Mouse (Mus musculus) limb, embryonic 10.5 days (tissue): ENCODE measurements at regions not wholly inside any gene's neighbourhood (a gene's known extent, or its start where the extent isn't known, plus 50 kb on each side); places are given as distances from the start of the nearest gene placed in this dataset.
A peak's percentile ranks its signal among the peaks of the same experiment; 100 is the strongest.

Experiments used
- DNase-seq: peaks from one replicate; pipeline ENCODE4 v3.0.0-alpha.2; 2017; ENCODE audit warnings: low spot score
- H3K27ac ChIP-seq: fragments of 300-500 bp; sonication (generic); 2 replicates; pipeline ENCODE4 v1.5.1; 2016; ENCODE audit warnings: mild to moderate bottlenecking
- H3K27me3 ChIP-seq: fragments of 300-500 bp; sonication (generic); 2 replicates; pipeline ENCODE4 v1.6.1; 2016; ENCODE audit warnings: low read depth, mild to moderate bottlenecking; ENCODE audit not compliant: poor library complexity, severe bottlenecking
- H3K36me3 ChIP-seq: fragments of 300-500 bp; sonication (generic); 2 replicates; pipeline ENCODE4 v1.6.1; 2016; ENCODE audit warnings: mild to moderate bottlenecking, moderate library complexity
- H3K4me1 ChIP-seq: fragments of 300-500 bp; sonication (generic); 2 replicates; pipeline ENCODE4 v1.6.1; 2016
- H3K4me3 ChIP-seq: fragments of 300-500 bp; sonication (generic); 2 replicates; pipeline ENCODE4 v1.5.1; 2016; ENCODE audit warnings: mild to moderate bottlenecking, moderate library complexity
- H3K9me3 ChIP-seq: fragments of 300-500 bp; sonication (generic); replicated peaks from 2 replicates; pipeline ENCODE4 v1.6.1; 2016; ENCODE audit warnings: mild to moderate bottlenecking
- WGBS: fragments of 180-500 bp; shearing (Covaris S2); methylation state at CpG from one replicate; pipeline ENCODE4 v1.1.7; 2016; 5-methylcytosine and 5-hydroxymethylcytosine counted together

- no peak overlapping the region for H3K4me3 ChIP-seq
- H3K9me3 ChIP-seq: no peaks in the 10 kb centered on the region
- H3K27me3 ChIP-seq: peaks cover 83% of the 10 kb centered on the region
- H3K4me1 ChIP-seq: peaks cover 25% of the 10 kb centered on the region
- DNase-seq: no peak
- H3K36me3 ChIP-seq: no peaks in the 10 kb centered on the region
- no peak overlapping the region for H3K27ac ChIP-seq
- whole genome bisulfite sequencing: 89% methylated on average over 2 of the region's 2 CpGs
Measured at GRCm38 (mm10) chr7:98768460-98768859, 65.6 kb downstream of the Thap12 start.

GRCm38 (mm10) chr7:98769111-98769734 lies 65.7 kb upstream of the Wnt11 start:
- DNase-seq: no peak
- no peaks in the 10 kb centered on the region for H3K36me3 ChIP-seq
- 87% methylated on average over 1 of the region's 1 CpGs for WGBS

GRCm38 (mm10) chr7:98770257-98770890 lies 64.5 kb upstream of the Wnt11 start:
- Histone ChIP-seq H3K36me3 (no peaks in the 10 kb centered on the region), H3K4me1 (peaks cover 25% of the 10 kb centered on the region), H3K27me3 (peaks cover 79% of the 10 kb centered on the region), H3K4me3 (peak overlapping the region; percentile 21; the same call in 1 of the 2 replicates), H3K27ac (peak overlapping the region; percentile 58), H3K9me3 (no peaks in the 10 kb centered on the region)
- 7% methylated on average over 8 of the region's 8 CpGs for WGBS
- DNase-seq: no peak

More at GRCm38 (mm10) chr7:98769111-98769734, 65.7 kb upstream of the Wnt11 start:
- Histone ChIP-seq H3K4me3 (no peak overlapping the region), H3K9me3 (no peaks in the 10 kb centered on the region), H3K4me1 (peaks cover 25% of the 10 kb centered on the region), H3K27ac (peak overlapping the region; percentile 7; the same call in 1 of the 2 replicates), H3K27me3 (peaks cover 82% of the 10 kb centered on the region)

DNA sequence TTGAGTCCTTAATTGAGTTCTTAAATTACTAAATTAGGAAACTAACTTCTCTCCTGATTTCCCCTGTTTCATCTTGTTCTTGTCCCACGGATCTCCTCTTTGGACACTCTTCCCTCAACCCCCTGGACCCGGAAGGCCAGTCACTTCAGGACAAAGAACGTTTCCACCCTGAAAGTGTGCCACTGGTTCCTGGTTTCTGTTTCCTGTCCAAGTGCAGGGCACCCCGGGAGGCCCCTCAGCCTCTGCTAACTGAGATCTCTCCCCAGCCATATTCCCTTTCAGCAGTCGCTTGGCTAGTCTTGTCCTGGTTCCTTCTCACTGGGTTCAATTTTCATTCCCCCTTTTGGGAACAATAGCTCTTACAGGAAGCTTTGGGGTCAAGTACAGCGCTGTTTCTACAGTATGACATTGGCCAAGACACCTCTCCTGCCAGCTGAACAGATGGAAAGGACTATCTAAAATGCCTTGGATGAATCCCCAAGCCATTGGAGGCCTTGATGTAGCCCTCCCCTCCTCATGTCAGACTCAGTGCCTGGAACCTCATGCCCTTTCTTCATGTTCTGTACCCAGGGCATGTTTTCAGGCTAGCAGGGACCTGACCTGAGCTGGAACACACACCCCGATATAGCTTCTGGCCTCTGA lies 63.7 kb upstream of the Wnt11 start:
- Histone ChIP-seq H3K9me3 (no peaks in the 10 kb centered on the region), H3K27ac (peak overlapping the region; percentile 58), H3K27me3 (peaks cover 79% of the 10 kb centered on the region), H3K36me3 (no peaks in the 10 kb centered on the region), H3K4me3 (no peak overlapping the region), H3K4me1 (peaks cover 25% of the 10 kb centered on the region)
- 53% methylated on average over 7 of the region's 7 CpGs for WGBS
- no peak for DNase-seq

DNA sequence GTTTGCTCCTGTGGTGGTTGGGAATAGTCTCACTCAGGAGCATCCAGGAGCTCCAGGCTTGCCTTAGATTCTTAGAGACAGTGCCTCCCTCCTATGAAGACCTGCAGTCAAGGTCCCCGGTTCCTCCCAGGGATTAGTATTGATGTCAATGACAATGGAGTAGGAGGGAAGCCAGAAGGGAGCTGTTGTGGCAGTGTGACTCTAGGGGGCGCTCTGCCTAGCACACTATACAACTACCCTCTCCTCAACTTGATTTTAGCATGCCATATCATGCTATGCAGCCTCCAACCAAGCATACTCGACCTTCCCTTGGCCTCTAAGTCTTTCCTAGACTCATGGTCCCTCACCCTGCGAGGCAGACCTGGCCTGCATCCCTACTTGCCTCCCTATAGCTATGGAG lies 60.3 kb upstream of the Wnt11 start:
- Histone ChIP-seq H3K36me3 (no peaks in the 10 kb centered on the region), H3K27me3 (peaks cover 83% of the 10 kb centered on the region), H3K9me3 (no peaks in the 10 kb centered on the region), H3K27ac (no peak overlapping the region), H3K4me1 (peaks cover 35% of the 10 kb centered on the region), H3K4me3 (no peak overlapping the region)
- 56% methylated on average over 4 of the region's 4 CpGs for WGBS
- DNase-seq: no peak

GRCm38 (mm10) chr7:98775031-98775430 lies 59.9 kb upstream of the Wnt11 start:
- WGBS: 84% methylated on average over 8 of the region's 8 CpGs
- Histone ChIP-seq H3K4me1 (peaks cover 34% of the 10 kb centered on the region), H3K36me3 (no peaks in the 10 kb centered on the region), H3K9me3 (no peaks in the 10 kb centered on the region), H3K27ac (no peak overlapping the region), H3K4me3 (no peak overlapping the region), H3K27me3 (peaks cover 86% of the 10 kb centered on the region)
- no peak for DNase-seq

- Histone ChIP-seq H3K4me3 (no peak overlapping the region), H3K9me3 (no peaks in the 10 kb centered on the region), H3K27me3 (peaks cover 89% of the 10 kb centered on the region), H3K27ac (no peak overlapping the region), H3K4me1 (peaks cover 24% of the 10 kb centered on the region), H3K36me3 (no peaks in the 10 kb centered on the region)
- WGBS: 75% methylated on average over 3 of the region's 3 CpGs
- DNase-seq: no peak
Measured at GRCm38 (mm10) chr7:98777304-98777849, 57.5 kb upstream of the Wnt11 start.

- H3K4me1 ChIP-seq: peaks cover 35% of the 10 kb centered on the region
- H3K27ac ChIP-seq: no peak overlapping the region
- H3K9me3 ChIP-seq: no peaks in the 10 kb centered on the region
- H3K4me3 ChIP-seq: no peak overlapping the region
- WGBS: 23% methylated on average over 5 of the region's 5 CpGs
- no peaks in the 10 kb centered on the region for H3K36me3 ChIP-seq
- DNase-seq: peak; percentile 78
- peaks cover 89% of the 10 kb centered on the region for H3K27me3 ChIP-seq
Measured at GRCm38 (mm10) chr7:98778929-98779328, 56.0 kb upstream of the Wnt11 start.

- Histone ChIP-seq H3K4me3 (no peak overlapping the region), H3K27me3 (peaks cover 83% of the 10 kb centered on the region), H3K27ac (peak overlapping the region; percentile 82), H3K36me3 (no peaks in the 10 kb centered on the region), H3K4me1 (peaks cover 50% of the 10 kb centered on the region), H3K9me3 (no peaks in the 10 kb centered on the region)
- no peak for DNase-seq
- WGBS: 73% methylated on average over 5 of the region's 5 CpGs
Measured at GRCm38 (mm10) chr7:98783521-98783920, 51.4 kb upstream of the Wnt11 start.

DNA sequence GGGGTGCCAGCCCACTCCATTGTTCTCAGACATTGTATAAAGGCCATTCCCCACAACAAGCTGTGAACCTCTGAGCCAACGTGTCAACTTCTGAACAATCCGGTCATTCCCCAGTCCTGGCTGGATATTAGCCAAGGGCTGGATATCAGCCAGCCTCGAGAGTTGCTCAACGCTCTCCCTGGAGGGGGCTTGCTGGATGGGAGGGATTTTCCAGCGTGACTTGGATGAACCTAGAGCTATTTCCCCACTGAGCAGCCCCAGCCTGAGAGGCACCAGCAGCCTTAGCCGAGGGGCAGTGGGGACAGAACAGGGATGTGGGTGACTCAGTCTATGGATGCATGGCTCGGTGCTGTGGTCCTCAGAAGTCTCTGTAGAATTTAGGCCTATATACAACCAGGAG lies 51.0 kb upstream of the Wnt11 start:
- Histone ChIP-seq H3K36me3 (no peaks in the 10 kb centered on the region), H3K27ac (peak overlapping the region; percentile 82), H3K4me3 (peak overlapping the region; percentile 16; the same call in 1 of the 2 replicates), H3K9me3 (no peaks in the 10 kb centered on the region), H3K4me1 (peaks cover 46% of the 10 kb centered on the region), H3K27me3 (peaks cover 86% of the 10 kb centered on the region)
- WGBS: 44% methylated on average over 7 of the region's 7 CpGs
- peak; percentile 40 for DNase-seq

DNA sequence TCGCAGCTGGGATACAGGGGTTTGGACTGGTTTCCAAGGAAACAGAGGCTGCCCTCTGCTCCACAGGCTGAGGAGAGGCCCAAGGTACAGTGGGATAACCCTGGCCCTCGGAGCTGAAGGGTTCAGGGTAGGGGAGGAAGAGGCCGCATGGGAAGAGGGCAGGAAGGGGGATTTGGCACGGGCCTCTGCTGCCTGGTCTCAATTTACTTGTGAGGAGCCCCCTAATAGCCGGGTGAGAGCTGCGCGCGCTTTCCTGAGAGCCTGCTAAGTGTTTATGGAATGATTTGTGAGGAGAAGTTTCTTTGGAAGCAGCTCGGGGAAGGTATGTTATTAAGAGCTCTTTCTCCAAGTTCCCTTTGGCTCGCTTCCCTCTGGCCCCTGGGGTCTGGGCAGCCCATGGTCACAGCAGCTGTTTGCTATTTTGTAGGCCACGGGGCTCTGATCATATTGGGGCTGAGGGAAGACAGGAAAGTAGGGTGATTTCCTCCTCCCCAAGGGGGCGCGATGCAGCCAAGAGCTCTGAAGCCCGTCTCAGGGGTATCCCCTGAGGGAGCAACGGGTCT lies 50.5 kb upstream of the Wnt11 start:
- H3K27me3 ChIP-seq: peaks cover 86% of the 10 kb centered on the region
- peaks cover 47% of the 10 kb centered on the region for H3K4me1 ChIP-seq
- DNase-seq: peak; percentile 78
- no peaks in the 10 kb centered on the region for H3K9me3 ChIP-seq
- H3K4me3 ChIP-seq: peak overlapping the region; percentile 16; the same call in 1 of the 2 replicates
- 25% methylated on average over 15 of the region's 15 CpGs for WGBS
- H3K27ac ChIP-seq: peak overlapping the region; percentile 82
- H3K36me3 ChIP-seq: no peaks in the 10 kb centered on the region
